Mouse (Mus musculus) mesoderm, embryonic 11.5 days (tissue): ENCODE data around the gene Hck.
A peak's percentile ranks its signal among the peaks of the same experiment; 100 is the strongest.

Experiments
- DNase-seq: peaks from one replicate; pipeline ENCODE4 v3.0.0-alpha.2; 2012; ENCODE audit warnings: low read depth, low spot score

Gene Hck

DNA sequence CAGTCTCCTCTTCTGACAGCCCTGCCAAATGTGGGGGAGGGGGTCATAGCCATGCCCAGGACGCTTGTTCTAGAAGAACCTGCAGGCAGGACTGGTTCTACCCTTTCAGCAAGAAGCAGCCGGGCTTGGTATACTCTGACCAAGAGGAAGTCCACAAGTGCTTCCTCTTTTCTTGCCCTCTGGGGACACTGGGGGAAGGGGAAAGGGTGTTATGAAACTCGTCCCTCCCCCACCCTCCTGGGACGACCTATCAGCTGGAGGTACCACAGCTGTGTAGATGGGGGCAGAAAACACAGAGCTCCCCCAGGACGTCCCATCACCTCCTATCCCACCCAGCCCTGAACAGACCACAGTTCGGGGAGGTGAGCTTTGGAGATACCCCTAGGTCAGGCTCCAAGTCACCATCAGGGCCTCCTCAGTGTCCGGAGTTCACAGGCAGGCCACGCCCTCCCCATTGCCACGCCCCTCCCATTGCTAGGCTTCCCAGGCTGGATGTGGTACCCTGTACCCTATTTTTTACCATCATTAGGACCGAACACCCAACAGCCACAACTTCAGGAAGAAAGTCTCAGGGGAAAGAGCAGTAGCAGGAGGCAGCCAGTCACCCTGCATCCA lies 17.6 kb upstream of the Hck start:
- DNase-seq: no peak

DNA sequence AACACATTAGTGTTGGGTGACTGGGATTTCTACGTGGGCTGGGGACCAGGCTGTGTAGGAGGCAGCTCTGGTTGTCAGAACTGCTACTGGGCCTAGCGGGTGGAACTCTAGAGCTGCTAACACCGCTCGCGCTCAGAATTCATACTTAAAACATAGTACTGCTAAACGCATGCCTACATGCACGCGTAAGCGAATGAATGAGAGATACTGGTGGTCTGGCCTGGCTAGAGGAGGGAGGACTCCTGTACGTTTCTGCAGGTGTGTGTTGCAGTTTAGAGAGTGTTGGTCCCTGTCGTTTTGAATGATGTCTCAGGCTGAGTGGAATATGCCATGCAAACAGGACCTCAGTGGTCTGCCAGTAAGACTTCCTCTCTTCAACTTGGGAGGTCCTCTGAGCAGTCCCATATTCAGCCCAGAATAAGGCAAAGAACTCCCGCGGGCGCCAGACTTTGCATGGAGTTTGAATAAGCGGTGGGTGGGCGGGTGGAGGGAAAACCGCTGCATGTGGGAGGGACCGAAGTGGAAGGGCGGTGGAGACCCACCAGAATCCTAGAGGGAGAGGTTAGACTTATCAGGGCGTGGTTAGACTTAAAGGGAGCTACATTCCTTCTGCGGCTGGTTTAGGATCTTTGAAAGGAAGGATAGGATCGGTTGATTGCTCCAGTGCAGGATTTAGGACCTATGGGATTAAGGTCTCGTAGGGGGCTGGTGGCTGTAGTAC lies 1.1 kb upstream of the Hck start:
- peak; percentile 66 for DNase-seq

GRCm38 (mm10) chr2:153107802-153108201 lies 466 bp upstream of the Hck start:
- DNase-seq: no peak

GRCm38 (mm10) chr2:153109596-153109995 lies 1.3 kb downstream of the Hck start:
- no peak for DNase-seq

GRCm38 (mm10) chr2:153111298-153111697 lies 3.0 kb downstream of the Hck start:
- DNase-seq: no peak

DNA sequence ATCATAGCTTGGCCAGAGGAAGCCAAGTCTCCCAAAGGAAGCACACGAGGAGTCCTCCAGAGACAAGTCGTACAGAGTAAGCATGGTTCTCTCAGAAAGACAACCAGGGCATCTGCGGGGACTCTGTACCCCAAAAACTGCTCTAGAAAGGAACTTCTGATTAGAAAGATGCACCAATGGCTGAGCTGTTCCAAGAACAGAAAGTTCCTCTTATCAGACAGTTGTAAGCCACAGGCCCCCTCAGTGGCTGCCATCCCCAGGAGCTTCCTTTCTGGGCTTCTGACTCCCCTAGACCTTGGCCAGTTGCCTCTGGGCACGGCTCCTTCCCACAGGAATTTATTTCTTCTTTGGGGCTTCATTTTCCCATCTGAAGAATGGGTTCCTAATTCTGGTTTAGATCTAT lies 7.4 kb downstream of the Hck start:
- no peak for DNase-seq

- no peak for DNase-seq
These were observed 8.8 kb downstream of the Hck start for GRCm38 (mm10) chr2:153117051-153117486.

GRCm38 (mm10) chr2:153119488-153119887 lies 11.2 kb downstream of the Hck start:
- DNase-seq: no peak

GRCm38 (mm10) chr2:153120126-153120525 lies 11.9 kb downstream of the Hck start:
- no peak for DNase-seq

DNA sequence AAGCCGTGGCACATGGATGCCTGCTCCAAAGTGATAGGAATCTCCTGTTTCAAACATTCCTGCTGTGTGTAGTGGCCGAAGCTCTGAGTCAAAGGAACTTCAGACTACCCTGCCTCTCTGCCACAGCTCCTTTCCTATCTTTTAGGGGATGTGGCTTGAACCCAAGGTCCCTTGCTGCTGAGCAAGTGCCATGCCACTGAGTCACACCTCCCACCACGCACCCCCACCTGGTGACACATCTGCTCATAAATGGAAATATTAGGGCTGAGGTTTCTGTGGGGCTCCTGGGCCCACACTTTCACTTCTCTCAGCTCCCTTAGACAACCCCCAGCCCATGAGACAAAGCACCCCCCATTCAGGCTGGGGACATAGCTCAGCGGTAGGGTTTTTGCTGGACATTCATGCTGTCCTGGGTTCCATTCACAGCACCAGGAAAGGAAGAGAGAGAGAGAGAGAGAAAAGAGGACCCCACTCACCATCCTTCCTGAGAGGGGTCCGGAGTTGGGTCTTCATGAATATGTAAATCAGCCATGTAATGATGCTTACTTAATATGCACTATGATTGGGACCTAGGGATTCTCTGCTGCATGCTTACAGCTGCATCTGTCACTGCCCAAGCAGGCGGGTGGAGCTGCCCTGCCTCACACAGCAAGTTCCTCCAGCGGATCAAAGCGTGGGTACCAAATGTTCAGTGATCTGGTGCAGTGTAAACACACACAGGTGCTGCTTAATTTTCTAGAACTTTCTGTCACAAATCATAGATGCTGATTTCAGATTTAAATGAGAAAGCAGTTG lies 13.8 kb downstream of the Hck start:
- no peak for DNase-seq

DNA sequence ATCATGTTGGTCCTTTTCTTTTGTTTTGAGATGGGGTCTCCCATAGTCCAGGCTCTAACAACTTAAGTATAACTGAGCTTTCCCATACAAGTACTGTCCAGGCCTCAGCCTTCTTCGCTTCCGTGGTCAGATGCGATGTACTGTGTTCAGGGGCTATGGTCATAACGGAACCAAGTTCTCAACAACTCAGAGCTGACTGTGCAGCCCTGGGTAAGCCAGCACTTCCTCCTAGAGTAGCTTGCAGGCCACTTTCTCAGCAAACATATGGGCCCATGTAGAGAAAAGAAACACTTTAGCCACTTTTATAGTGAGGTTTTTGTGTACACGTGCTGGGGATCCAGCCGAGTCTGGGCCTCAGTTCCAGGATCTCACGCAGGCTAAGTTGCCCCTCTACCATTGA lies 14.4 kb downstream of the Hck start:
- DNase-seq: no peak

GRCm38 (mm10) chr2:153125875-153126274 lies 17.6 kb downstream of the Hck start:
- DNase-seq: no peak

GRCm38 (mm10) chr2:153131019-153131418 lies 22.8 kb downstream of the Hck start:
- peak; percentile 28 for DNase-seq

- peak; percentile 12 for DNase-seq
These were observed 26.0 kb downstream of the Hck start for GRCm38 (mm10) chr2:153134237-153134636.

DNA sequence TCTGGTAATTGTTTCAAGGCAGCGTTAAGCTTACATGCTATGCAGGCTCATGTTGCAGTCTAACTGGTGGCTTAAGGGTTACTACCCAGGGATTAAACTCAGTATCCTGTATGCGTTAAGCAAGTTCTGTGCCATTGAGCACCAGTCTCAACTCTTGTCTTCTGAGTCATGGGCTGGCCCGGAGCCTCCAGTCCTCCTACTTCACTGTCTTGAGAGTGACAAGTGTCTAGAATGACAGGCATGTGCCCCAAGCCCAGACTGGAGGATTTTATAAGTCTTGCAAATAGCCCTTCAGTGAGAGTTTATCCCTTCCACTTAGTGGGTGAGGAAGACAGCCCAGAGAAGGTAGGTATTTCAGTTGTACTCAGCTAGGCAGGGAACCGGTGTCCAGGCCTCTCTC lies 27.9 kb downstream of the Hck start:
- no peak for DNase-seq

GRCm38 (mm10) chr2:153139158-153139557 lies 30.9 kb downstream of the Hck start:
- no peak for DNase-seq

DNA sequence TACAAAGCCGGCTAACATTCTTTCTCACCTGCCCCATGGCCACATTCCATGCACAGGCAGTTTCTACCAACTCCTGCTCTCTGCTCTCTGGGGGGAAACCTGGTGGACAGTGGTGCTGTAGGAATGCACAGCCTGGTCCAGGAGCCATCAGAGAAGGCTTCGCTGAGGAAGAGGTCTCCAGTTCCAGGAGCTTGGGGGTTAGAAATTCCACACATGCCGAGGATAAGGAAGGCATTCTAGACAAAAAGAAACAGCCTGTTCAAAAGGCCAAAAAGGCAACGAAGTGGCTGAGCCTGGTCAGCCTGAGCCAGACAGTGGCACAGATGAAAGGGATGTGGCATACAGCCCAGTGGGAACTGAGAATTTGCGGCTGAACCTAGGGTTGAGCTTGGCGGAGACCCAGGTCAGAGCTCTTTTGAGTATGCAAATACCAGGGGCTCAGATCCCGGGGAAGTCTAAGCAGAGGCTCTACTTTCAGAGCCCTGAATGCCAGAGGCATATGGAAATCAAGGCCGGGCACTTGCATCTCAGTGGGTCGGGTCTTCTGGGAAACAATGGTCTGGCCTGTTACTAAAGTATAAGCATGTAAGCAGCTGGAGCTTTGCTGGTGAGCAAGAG lies 31.8 kb downstream of the Hck start:
- DNase-seq: peak; percentile 26

DNA sequence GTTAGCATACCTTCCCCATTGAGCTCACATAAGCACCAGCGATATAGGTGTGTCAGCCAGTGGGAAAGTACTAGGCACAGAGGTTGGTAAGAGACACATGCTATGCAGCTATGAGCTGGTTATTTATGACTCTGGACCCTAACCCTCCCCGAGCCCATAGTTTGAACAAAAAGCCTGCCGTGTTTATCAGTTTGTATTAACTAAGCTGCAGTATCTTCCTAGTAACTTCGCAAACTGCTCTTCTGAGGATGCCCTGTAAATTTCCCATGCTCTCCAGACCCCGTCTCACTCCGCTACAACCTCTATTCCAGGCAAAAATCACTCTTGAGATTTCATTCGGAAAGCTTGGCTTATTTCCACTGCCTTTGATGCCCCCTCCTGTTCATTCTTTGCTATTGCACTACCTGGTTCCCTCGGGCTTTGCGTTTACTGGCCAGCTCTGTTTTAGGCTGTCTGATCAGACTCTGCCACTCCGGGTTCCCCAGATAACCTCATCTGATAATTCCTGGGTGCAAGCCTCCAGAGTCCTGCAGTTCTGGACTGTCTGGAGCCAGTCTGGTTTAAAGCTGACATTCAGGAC lies 34.4 kb downstream of the Hck start:
- peak; percentile 63 for DNase-seq

DNA sequence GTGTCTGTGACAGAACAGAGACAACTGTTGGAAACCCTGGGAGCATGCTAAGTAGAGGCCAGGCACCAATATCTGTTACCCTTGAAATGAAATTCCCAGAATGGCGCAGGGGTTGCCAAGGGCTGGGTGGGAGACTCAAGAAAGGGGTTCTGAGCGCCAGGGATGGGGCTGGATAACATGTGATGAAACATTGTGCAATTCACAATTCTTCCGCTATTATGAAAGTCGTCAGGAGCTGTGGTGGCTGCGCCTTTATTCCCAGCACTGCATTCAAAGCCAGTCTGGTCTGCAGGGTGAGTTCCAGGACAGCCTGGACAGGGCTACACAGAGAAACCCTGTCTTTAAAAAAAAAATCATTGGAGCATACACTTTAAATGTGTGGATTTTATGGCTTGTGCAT lies 37.1 kb downstream of the Hck start:
- DNase-seq: no peak

GRCm38 (mm10) chr2:153147236-153147635 lies 39.0 kb downstream of the Hck start:
- DNase-seq: no peak

- peak; percentile 62 for DNase-seq
These were observed 39.4 kb downstream of the Hck start for GRCm38 (mm10) chr2:153147715-153148114.

DNA sequence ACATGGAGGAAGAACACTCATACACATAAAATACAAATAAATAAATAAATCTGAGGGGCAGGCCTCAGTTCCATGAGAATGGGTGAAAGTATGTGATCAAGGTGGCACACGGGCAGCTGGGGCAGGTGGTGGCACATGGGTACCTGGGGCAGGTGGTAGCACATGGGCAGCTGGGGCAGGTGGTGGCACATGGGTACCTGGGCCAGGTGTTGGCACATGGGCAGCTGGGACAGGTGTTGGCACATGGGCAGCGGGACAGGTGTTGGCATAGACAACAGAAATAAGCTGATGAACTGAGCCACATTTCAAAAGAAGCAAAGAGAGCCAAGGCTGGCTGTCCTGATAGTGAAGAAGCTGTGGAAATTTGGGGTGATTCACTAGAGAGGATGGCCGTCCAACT lies 41.5 kb downstream of the Hck start:
- DNase-seq: no peak
